Mouse (Mus musculus): ENCODE results near the gene Serpini1.

Gene Serpini1

DNA sequence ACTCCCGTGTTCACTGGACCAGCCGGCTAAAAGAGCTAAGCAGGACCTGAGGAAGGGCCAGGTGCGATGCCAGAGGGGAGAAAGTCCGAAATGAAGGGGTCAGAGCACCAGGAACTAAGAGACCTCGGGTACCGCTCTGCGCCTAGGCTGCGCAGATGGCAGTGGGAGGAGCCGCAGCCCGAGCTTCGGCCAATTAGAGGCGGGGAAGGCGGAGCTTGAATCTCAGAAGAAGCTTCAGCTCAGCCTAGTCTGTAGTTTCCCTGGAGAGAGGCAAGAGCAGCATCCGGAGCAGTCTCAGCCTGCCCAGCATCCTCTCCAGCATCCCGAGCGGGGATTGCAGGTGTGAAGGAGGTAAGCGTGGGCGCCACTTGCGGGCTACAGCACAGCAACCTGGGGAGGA is at the start of gene Serpini1:
Gene Serpini1 (plus strand): TSS at position 256 of the 400 bp plus-strand sequence.
- peak; percentile 89 to 90 for DNase-seq (ENCODE audit: low spot score in 2 of 2)

DNA sequence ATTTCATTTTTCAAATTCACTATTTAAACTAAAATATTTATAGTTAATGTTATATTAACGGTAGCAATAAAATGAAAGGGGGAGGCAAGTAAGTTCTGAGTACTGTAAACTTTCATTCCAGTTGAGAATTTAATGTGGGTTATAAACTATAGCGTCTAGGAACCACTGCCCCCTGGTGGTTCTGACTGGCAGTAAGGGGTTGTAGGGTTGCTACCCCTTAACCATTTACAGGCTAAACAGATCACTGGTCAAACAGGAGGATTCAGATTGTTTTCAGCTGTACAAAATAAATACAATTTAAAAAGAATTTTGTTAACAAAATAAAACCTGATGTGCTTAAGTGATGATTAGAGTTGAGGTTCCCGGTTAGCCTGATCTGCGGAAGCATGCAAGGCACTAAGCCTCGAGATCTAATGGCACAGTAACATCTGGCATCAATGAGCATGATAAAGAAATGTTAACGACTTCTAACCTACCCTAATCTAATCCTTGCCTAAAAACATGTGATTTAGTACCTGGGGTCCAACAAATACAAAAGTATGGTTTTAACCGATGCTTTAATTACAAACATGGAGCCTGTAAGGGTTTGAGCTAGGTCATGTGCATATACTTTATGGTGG is 39.6 kb upstream of the Serpini1 start:
- DNase-seq (ENCODE audit: low spot score in 2 of 2) = peak in 1 of 2 experiments; percentile 32

GRCm38 (mm10) chr3:75521314-75521713 is 36.0 kb upstream of the Serpini1 start:
- no peak for DNase-seq (ENCODE audit: low spot score in 2 of 2)

DNA sequence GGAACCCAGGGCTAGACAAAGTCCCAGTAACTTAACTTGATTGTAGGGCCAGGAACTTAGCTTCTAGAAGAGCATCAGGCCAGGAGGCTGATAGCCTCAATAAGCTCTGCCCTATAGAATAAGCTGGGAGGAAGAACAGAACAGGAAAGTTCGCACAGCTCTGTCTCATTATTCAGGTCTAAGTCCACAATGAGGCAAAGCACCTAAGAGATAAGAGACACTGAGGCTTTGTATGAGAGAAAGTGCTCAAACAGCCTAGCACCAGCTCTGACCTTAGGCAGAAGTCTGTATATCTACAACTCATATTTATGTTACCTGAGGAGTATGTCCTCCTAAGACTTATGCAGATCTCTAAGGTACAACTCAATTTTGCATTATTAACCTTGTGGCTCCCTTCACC is 34.8 kb upstream of the Serpini1 start:
- DNase-seq (ENCODE audit: low spot score in 2 of 2) = no peak

GRCm38 (mm10) chr3:75531074-75531473 is 26.3 kb upstream of the Serpini1 start:
- DNase-seq (ENCODE audit: low spot score in 2 of 2) = no peak

DNA sequence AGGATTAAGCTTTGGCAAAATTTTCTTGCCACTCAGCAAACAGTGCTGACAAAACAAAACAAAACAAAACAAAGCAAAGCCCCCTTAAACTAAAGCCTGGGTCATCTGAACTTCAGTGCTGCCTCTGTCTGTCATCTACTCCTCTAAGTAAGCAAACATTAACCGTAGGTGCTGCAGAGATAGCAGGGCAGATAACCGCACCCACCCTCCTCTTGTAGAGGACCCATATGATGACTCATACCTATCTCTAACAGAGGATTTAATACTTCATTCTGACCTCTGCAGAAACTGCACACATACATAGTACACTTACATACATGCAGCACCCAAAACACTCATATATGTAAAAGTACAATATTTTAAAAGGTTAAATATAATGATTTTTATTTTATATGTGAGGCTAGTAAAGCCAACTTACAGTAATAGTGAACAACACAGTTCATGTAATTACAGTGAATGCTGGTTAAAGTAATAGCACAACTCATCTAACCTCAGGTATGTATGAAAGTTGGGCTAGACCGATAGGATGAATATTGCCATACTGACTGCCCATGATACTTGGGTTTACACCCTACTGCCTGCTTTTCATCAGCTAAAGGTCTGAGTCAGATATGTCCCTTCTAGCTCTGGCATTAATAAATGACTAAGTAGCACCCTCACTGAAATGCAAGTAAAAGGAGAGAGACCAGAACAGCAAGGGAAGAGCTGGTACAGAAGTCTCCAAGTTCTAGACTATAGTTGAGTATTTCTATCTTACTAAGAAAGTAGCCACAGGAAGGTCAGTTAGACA is 23.1 kb upstream of the Serpini1 start:
- no peak for DNase-seq (ENCODE audit: low spot score in 2 of 2)

DNA sequence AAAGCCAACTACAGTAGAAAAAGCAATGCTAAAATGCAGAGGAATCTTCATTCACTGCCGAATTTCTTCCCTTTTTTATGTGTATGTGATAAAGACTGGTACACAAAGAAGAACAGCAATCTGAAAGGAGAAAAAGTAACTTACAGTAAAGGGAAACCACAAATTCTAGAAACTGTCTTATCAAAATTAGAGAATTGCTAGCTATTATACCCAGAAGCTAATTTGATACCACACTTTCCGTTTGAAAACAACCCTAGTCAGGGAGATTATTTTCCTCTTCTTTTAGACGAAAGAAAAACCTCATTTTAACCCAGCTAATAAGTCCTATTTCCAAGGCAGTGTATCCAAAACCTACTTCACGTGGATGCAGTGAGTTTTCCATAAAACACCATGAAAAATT is 16.1 kb upstream of the Serpini1 start:
- no peak for DNase-seq (ENCODE audit: low spot score in 2 of 2)

DNA sequence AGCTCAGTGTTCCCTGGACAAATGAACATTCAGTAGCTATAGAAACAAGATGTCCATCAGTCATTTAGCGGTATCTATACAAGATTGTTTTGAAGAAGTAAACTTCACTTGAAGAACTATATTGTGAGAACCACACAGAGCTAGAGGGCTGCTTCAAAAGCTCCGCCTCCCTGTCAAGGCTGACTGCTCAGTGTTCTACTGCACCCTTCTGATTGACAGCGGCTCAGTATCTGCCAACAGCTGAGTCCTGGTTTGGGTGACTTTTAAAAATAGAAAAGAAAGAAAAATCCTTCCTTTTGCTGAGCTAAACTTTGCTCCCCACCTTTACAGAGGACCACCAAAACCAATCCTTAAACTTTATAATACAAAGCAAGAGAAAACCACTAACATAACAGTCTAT is 14.5 kb upstream of the Serpini1 start:
- no peak for DNase-seq (ENCODE audit: low spot score in 2 of 2)

- no peak for DNase-seq (ENCODE audit: low spot score in 2 of 2)
Measured at GRCm38 (mm10) chr3:75544287-75544686, 13.1 kb upstream of the Serpini1 start.

DNA sequence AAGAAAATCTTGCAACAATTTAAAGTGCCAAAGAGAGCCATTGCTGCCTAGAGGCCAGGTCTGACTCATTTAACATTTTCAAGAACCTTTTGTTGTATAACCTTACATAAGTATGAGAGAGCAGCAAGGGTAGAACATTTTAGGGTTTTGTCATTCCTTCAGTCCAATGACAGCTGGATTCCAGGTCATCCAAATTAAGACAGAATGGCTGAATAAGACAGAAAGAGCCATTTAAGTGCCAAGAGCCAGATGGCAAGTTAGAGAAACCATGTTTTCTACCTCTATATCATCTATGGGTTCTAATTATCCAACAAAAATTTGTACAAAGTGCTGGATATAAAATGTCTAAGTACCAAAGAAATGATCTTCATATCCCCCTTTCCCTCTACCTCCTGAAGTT is 6.1 kb upstream of the Serpini1 start:
- no peak for DNase-seq (ENCODE audit: low spot score in 2 of 2)

- peak in 1 of 2 experiments; percentile 5 for DNase-seq (ENCODE audit: low spot score in 2 of 2)
Measured at GRCm38 (mm10) chr3:75556121-75556694, 1.1 kb upstream of the Serpini1 start.

DNA sequence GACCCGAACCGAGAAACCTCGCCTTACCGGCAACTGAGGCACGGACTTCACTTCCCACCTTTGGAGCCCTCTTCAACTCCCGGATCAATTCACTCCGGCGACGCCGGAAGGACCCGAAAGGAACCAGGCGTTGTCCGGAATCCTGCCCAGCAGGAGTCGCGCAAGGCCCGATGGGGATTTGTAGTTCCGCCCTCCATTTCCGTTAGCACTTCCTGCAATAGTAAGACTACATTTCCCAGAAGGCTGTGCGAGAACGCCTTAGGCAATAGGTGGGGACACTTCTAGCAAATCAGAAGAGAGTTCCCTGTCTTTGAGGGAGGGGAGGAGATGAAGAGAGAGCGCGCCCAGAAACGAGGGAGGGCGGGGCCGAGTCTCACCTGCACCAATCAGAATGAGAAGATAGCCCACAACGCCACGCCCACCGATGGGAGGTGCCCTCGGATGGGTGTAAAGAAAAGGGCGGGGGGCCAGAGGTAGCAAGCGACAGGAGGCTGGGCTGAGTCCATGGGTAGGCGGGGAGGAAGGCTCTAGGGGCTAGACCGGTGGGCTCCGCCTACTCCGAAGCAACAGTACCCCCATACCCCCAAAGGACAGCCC is 554 bp upstream of the Serpini1 start, which contains the start of gene Pdcd10:
Gene Pdcd10 (minus strand): TSS at position 162 of the 597 bp plus-strand sequence.
- peak; percentile 99 for DNase-seq (ENCODE audit: low spot score in 2 of 2)

DNA sequence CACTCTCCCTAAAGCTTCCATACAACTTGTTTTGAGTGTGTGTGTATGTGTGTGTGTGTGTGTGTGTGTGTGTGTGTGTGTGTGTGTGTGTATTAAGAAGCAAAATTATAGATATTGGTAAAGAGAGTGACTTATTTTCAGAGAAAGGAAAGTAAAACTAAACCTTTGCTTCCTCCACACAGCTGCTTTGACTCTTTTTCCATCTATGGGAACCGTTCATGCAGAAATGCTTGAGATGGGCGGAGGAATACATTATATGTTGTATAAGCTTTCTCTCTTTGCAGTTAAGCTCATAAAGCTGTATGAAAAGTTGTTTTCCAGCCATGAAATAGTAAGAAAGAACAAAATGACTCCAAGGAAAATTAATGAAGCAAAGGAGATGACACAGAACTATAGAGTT is 16.7 kb downstream of the Serpini1 start:
- no peak for DNase-seq (ENCODE audit: low spot score in 2 of 2)

GRCm38 (mm10) chr3:75575582-75575981 is 18.2 kb downstream of the Serpini1 start:
- no peak for DNase-seq (ENCODE audit: low spot score in 2 of 2)

- no peak for DNase-seq (ENCODE audit: low spot score in 2 of 2)
Measured at GRCm38 (mm10) chr3:75579352-75579751, 22.0 kb downstream of the Serpini1 start.

DNA sequence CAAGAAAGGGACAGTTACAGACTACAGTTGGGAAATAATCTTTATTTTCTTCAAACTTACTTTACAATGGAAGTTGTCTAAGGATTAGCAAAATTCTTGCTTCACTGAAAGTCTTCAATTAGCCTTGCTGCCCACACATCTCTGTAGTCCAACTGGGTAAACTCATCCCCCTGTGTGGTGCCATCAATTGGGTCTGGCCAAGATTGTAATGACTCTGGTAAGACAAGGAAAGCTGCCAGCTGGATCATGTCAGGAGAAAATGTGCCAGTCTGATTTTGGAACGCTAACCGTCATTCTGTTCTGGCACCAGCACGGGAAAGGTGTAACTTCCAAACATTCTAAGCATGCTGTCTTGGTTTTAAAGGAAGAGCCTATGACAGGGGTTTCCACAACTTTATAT is 25.9 kb downstream of the Serpini1 start:
- no peak for DNase-seq (ENCODE audit: low spot score in 2 of 2)

DNA sequence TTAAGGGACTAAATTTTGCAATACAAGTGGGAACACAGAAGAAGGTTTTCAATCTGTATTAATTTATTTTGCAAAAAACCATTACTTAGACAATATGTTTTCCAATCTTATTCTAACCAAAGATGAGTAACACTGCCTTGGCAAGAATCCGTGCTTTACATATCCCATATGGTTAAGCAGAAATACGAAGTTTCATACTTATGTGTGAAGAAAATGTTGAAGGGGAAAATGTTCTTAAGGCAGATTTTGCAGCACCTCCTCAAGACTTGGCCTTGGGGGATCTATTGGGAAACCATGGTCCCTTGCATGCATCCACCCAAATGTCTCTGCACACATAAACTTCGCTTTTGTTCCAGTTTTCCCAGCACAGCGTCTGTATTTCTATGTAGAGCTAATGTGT is 27.6 kb downstream of the Serpini1 start:
- DNase-seq (ENCODE audit: low spot score in 2 of 2) = no peak

DNA sequence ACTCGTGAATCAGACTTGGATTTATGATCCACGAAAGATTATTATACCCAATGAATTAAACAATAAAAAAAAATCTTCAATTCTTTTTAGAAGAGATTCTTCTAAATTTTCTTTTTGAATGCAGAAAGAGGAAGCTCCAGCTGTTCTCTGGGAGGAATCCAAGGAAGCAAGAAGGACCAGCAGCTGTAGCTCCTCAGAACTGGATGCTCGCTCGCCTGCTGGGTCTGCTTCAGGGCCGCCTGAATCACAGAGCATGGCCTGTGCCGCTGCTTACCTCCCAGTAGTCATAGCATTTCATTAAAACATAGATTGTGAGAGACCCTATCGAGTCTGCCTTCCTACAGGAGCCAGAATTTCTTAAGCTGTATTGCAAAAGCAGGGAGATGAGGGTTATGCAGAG is 53.7 kb downstream of the Serpini1 start:
- DNase-seq (ENCODE audit: low spot score in 2 of 2) = no peak

- DNase-seq (ENCODE audit: low spot score in 2 of 2) = no peak
Measured at GRCm38 (mm10) chr3:75624627-75625026, 67.3 kb downstream of the Serpini1 start.

- no peak for DNase-seq (ENCODE audit: low spot score in 2 of 2)
Measured at GRCm38 (mm10) chr3:75630988-75631615, 73.8 kb downstream of the Serpini1 start.

DNA sequence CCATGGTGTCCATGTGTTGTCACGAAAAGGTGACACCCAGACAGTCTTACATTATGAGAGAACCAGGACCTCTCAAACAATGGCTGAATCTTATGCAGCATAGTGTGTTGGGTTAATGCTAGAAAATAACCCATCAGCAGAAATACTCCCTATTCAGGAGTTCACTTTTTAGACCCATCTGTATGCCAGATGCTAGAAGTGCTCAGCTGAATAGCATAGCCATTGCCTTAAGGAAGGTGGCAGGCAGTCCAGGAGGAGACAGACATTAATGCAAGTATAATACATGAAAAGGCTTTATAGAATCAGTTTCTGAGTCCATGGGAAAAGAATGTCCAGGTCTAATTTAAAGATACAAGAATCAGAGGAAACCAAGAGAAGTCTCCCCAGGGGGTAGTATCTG is 75.9 kb downstream of the Serpini1 start:
- DNase-seq (ENCODE audit: low spot score in 2 of 2) = no peak

DNA sequence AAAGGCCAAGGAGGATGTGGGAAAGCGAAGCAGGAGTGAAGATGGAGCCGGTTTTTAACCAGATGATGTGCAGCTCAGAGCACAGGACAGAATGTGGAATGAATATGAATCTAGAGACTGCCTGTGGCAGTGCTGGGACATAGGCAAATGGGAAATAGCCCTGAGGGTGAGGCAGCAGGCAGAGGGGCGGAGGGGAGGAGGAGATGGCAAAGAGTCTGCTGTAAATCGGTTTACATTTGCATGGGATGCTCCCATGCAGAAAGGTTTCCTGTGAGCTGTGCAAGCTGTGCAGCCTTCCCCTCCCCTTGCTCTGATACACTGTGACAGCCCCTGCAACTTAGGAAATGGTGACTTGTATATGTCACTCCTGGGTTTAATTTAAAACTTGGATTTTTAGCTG is 76.3 kb downstream of the Serpini1 start:
- DNase-seq (ENCODE audit: low spot score in 2 of 2) = no peak
